Mouse (Mus musculus) limb, embryonic 14.5 days (tissue): ENCODE measurements around the gene Doc2b. TPM values are rescaled to one million over a fixed set of nuclear protein-coding genes. Genes with fewer than 3 reads are reported as not detected.
A peak's percentile ranks its signal among the peaks of the same experiment; 100 is the strongest.

Experiments used
- ATAC-seq: fragments of 200-750 bp; cut with Nextera tagmentation; 2 replicates; pipeline ENCODE4 v1.8.0; 2017; ENCODE audit warnings: low read depth, moderate number of reproducible peaks, moderate TSS enrichment; ENCODE audit not compliant: low FRiP score
- DNase-seq: peaks from one replicate; pipeline ENCODE4 v3.0.0-alpha.2; 2015; ENCODE audit warnings: low spot score
- H3K27ac ChIP-seq: fragments of 300-500 bp; sonication (generic); replicated peaks from 2 replicates; pipeline ENCODE4 v1.5.1; 2014; ENCODE audit warnings: low read depth, mild to moderate bottlenecking, low read length, moderate library complexity, mixed read lengths
- H3K27me3 ChIP-seq: fragments of 300-500 bp; sonication (generic); 2 replicates; pipeline ENCODE4 v1.6.1; 2014; ENCODE audit warnings: low read length, mixed read lengths; ENCODE audit not compliant: control insufficient read depth, insufficient read depth
- H3K36me3 ChIP-seq: fragments of 300-500 bp; sonication (generic); 2 replicates; pipeline ENCODE4 v1.6.1; 2014; ENCODE audit warnings: mild to moderate bottlenecking, low read length, moderate library complexity, mixed read lengths; ENCODE audit not compliant: control insufficient read depth, insufficient read depth
- H3K4me1 ChIP-seq: fragments of 300-500 bp; sonication (generic); 2 replicates; pipeline ENCODE4 v1.6.1; 2014; ENCODE audit warnings: antibody characterized with exemption, low read length, mixed read lengths; ENCODE audit not compliant: control insufficient read depth, insufficient read depth
- H3K4me2 ChIP-seq: fragments of 300-500 bp; sonication (generic); replicated peaks from 2 replicates; pipeline ENCODE4 v1.6.1; 2014; ENCODE audit warnings: low read depth, mild to moderate bottlenecking, low read length, moderate library complexity; ENCODE audit not compliant: severe bottlenecking
- H3K4me3 ChIP-seq: fragments of 300-500 bp; sonication (generic); replicated peaks from 2 replicates; pipeline ENCODE4 v1.5.1; 2014; ENCODE audit warnings: low read length
- H3K9ac ChIP-seq: fragments of 300-500 bp; sonication (generic); 2 replicates; pipeline ENCODE4 v1.6.1; 2014; ENCODE audit warnings: mild to moderate bottlenecking, low read depth, low read length, moderate library complexity; ENCODE audit not compliant: severe bottlenecking
- H3K9me3 ChIP-seq: fragments of 300-500 bp; sonication (generic); 2 replicates; pipeline ENCODE4 v1.6.1; 2016; ENCODE audit warnings: low read length; ENCODE audit not compliant: control insufficient read depth
- POLR2A ChIP-seq: fragments of 200-500 bp; IDR thresholded peaks from 2 replicates; pipeline ENCODE4 v1.8.0; 2012; ENCODE audit warnings: inconsistent platforms, mild to moderate bottlenecking, moderate library complexity, borderline replicate concordance; ENCODE audit not compliant: insufficient read depth, insufficient read length; ENCODE audit errors: extremely low read depth
- WGBS: fragments of 180-500 bp; shearing (Covaris S2); extraction: QIAGEN DNeasy Blood & Tissue Kit; methylation state at CpG from one replicate; pipeline ENCODE4 v1.1.7; 2014; 5-methylcytosine and 5-hydroxymethylcytosine counted together
- polyA plus RNA-seq, 2 experiments: library from polyadenylated mRNA; depleted of rRNA in 1 of 2; stranded (reverse) in 1 of 2; unstranded in 1 of 2; fragments of >200 nt; fragmentation: Nextera tagmentation in 1 of 2; extraction: Ambion mirVana in 1 of 2; gene quantifications; 2 replicates each; pipeline versions ENCODE4 v1.2.1 to v1.2.3; 2012 to 2014

Doc2b gene
- polyA plus RNA-seq (2012; rRNA removed) (3.8 and 3.9 TPM in 2 replicates), polyA plus RNA-seq (2014; fragmentation: Nextera tagmentation; extraction: Ambion mirVana) (1.6 and 1.7 TPM in 2 replicates)

DNA sequence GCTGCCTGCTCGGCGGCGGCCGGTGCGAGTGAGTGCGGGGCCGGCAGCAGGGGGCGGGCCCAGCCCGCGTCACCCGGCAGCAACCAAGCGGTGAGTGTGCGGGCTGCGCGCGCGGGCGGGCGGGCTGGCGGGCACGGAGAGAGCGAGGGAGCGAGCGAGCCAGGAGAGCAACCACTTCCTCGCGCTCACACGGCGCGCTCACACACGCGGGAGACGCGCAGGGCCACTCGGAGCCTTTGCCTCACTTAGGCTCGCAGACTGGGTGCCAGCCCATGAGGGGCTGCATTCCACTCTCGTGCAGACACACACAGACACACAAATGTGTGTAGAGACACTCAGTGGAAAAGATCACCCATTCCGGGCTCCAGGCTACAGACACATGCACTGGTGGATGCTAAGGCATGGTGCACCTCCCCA is at the start of gene Doc2b:
TSS of gene Doc2b (minus strand) at position 21 of the 417 bp plus-strand sequence.
- Histone ChIP-seq H3K9me3 (no peaks in the 10 kb centered on the region), H3K9ac (peak within 1 kb of the TSS; percentile 66), H3K4me1 (0 out of 2 replicates have a peak, but pooled peaks cover 3% of the 10 kb centered on the region), H3K27ac (no peak within 1 kb of the TSS), H3K4me3 (peak within 1 kb of the TSS; percentile 50), H3K4me2 (peak within 1 kb of the TSS; percentile 68), H3K36me3 (no peaks in the 10 kb centered on the region), H3K27me3 (peaks cover 37% of the 10 kb centered on the region)
- 5% methylated on average over 20 of the region's 37 CpGs for whole genome bisulfite sequencing
- ATAC-seq (peak; percentile 70; the same call in 1 of the 2 replicates), DNase-seq (no peak)
- TF ChIP-seq POLR2A = no peak

DNA sequence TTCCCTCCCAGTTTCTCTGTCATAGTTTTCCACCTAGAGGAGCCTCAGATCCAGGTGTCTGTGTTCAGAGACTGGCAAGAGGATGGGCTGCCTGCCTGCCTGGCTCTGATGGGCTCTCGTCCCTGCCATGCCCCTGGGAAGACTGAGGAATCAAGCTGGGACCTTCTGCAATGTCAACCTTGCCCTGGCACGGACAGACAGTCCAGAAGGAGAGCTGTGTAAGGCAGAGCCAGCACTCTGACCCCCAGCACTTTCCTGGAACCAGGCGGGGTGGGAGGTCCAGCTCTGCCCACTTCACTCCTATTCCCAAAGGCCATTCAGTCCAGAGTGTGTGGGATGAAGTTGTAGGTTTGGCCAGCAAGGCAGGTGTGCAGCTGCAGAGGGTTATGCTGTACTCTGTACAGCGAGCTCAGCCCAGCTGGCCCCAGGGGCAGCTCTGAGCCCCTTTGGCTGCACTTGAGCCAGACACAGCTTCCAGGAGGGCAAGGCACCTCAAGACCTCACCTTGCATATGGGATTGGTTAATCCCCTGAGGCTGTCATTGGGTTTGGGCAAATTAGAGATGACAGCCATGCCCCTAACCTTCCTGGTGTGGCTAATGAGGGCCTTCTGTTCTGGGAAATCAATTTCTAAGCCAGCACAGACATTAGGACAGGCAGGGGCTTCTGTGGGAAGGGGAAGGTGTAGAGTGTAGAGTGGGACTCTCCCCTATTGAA is 47.2 kb upstream of the Doc2b start:
- Histone ChIP-seq H3K27ac (no peak overlapping the region), H3K27me3 (no peaks in the 10 kb centered on the region), H3K4me1 (peaks cover 3% of the 10 kb centered on the region; the same call in 1 of the 2 replicates), H3K36me3 (no peaks in the 10 kb centered on the region), H3K4me3 (no peak overlapping the region), H3K4me2 (no peak overlapping the region), H3K9me3 (no peaks in the 10 kb centered on the region), H3K9ac (no peak overlapping the region)
- no peak for DNase-seq
- no peak for ATAC-seq
- WGBS = 53% methylated on average over 4 of the region's 4 CpGs
- TF ChIP-seq POLR2A = no peak

DNA sequence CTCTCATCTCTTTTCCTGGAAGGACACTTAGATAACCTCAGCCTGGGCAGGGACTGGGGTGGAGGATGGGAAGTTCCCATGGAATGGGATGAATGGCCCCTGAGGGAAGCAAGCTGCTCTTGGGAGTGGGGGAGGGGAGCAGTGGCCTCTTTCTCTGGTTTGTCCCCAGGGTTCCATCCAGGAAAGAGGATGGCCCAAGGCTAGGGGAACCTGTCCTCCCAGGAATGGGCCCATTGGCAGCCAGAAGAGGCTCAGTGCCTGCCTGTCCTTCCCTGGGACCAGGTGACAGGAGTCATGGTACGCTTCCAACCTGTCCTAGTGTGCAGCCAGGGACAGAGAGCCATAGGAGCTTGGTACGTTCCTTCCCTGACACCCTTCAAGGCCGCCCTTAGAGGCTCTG is 45.7 kb upstream of the Doc2b start:
- Histone ChIP-seq H3K9me3 (no peaks in the 10 kb centered on the region), H3K27me3 (no peaks in the 10 kb centered on the region), H3K4me3 (no peak overlapping the region), H3K27ac (no peak overlapping the region), H3K4me2 (no peak overlapping the region), H3K9ac (no peak overlapping the region), H3K36me3 (no peaks in the 10 kb centered on the region), H3K4me1 (peaks cover 3% of the 10 kb centered on the region; the same call in 1 of the 2 replicates)
- DNase-seq = no peak
- WGBS = 86% methylated on average over 3 of the region's 3 CpGs
- TF ChIP-seq POLR2A = no peak
- no peak for ATAC-seq

DNA sequence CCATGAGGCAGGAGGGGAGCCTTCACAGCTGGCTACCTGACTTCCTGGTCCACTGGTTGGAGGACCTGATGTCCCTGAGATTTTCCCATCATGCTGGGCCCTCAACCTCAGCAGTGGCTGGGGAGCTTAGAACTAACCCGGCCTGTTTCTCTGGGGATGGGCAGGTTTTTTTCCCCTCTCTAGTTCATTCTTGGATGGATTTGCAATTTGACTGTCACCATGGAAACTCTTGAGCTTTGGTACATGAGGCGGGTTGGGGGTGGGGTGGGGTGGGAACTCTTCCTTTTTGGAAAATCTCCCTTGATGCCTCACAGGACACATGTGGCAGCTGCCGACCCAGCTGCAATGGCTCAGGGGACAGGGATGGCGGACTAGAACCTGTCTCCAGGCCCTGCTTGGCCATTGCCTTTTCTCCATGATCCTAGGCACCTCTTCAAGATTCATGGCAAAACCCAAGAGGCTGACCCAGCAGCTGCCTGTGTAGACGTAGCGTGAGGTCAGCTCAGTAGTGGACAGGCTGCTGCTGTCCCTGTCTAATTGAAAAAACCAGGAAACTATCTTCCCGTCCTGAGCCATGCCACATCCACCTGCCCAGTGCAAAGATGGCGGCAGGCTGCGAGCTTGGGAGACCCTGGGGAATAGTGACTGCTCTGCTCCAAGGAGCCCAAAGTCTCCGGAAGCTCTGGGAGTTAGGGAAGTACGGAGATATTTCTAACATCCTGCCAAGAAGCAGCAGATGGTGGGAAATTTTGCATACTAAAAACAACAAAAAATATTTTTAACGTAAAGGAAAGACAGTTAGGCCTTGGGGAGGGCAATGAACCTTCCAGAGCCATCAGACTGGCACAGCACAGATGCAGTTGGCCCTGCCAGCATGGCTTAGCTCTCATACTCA is 43.9 kb upstream of the Doc2b start:
- Histone ChIP-seq H3K4me3 (no peak overlapping the region), H3K36me3 (no peaks in the 10 kb centered on the region), H3K4me1 (peaks cover 3% of the 10 kb centered on the region; the same call in 1 of the 2 replicates), H3K9me3 (no peaks in the 10 kb centered on the region), H3K4me2 (no peak overlapping the region), H3K27ac (no peak overlapping the region), H3K9ac (no peak overlapping the region), H3K27me3 (no peaks in the 10 kb centered on the region)
- no peak for ATAC-seq
- 78% methylated on average over 12 of the region's 12 CpGs for WGBS
- no peak for TF ChIP-seq POLR2A
- DNase-seq = no peak

DNA sequence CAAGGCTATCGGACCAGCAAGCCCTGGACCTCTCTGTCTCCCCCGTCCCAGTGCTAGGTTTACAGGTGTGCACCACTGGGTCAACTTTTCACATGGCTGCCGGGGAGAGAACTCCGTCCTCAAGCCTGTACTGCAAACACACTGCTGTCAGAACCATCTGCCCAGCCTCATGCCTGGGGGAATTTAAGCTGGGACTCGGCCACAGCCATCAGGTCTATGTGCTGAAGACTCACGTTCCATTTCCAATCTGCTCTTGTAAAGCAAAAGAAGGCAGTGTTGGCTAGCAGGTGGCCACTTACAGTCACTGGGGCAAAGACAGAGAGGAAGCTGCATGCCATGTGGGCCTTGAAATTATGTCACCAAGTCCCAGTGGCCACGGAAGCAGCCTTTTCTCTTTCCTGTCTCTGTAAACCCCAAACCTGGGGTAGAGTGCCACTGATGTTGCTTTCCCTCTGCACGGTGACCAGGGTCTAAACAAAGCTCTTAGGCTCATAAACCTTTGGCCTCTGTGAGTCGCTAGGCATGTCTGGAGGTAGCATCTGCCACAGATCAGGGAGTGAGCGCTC is 43.1 kb upstream of the Doc2b start:
- TF ChIP-seq POLR2A = no peak
- ATAC-seq = no peak

More for the DNA sequence above, 43.1 kb upstream of the Doc2b start:
- Histone ChIP-seq H3K4me1 (peaks cover 3% of the 10 kb centered on the region; the same call in 1 of the 2 replicates), H3K36me3 (no peaks in the 10 kb centered on the region), H3K9ac (no peak overlapping the region), H3K27ac (no peak overlapping the region), H3K9me3 (no peaks in the 10 kb centered on the region), H3K4me2 (no peak overlapping the region), H3K27me3 (no peaks in the 10 kb centered on the region), H3K4me3 (no peak overlapping the region)
- 52% methylated on average over 10 of the region's 10 CpGs for WGBS
- no peak for DNase-seq
